Mouse (Mus musculus) heart, embryonic 14.5 days (tissue): ENCODE results near the gene Thnsl2. TPM values are rescaled to one million over a fixed set of nuclear protein-coding genes. Genes with fewer than 3 reads are reported as not detected.
A peak's percentile ranks its signal among the peaks of the same experiment; 100 is the strongest.

Source experiments
- ATAC-seq: fragments of 200-750 bp; cut with Nextera tagmentation; 2 replicates; pipeline ENCODE4 v1.8.0; 2017; ENCODE audit warnings: low read depth, moderate TSS enrichment; ENCODE audit not compliant: insufficient number of reproducible peaks, insufficient read depth, low FRiP score
- H3K27ac ChIP-seq, 2 experiments: fragments of 200-500 bp in 1 of 2; fragments of 300-500 bp in 1 of 2; sonication (generic) in 1 of 2; replicated peaks in 1 of 2; 2 replicates each; pipeline ENCODE4 v1.5.1; 2012 to 2014; ENCODE audit warnings: low read depth in 2 of 2, low read length in 2 of 2, control low read depth in 1 of 2, mild to moderate bottlenecking in 1 of 2, mixed read lengths in 1 of 2; ENCODE audit not compliant: control insufficient read depth in 1 of 2, insufficient read depth in 1 of 2
- H3K27me3 ChIP-seq: fragments of 300-500 bp; sonication (generic); 2 replicates; pipeline ENCODE4 v1.6.1; 2014; ENCODE audit warnings: mild to moderate bottlenecking, low read length, control low read depth; ENCODE audit not compliant: control insufficient read depth, insufficient read depth
- H3K36me3 ChIP-seq: fragments of 300-500 bp; sonication (generic); 2 replicates; pipeline ENCODE4 v1.6.1; 2014; ENCODE audit warnings: mild to moderate bottlenecking, control low read depth, low read length, mixed read lengths; ENCODE audit not compliant: control insufficient read depth, insufficient read depth
- H3K4me1 ChIP-seq, 2 experiments: fragments of 200-500 bp in 1 of 2; fragments of 300-500 bp in 1 of 2; sonication (generic) in 1 of 2; 2 replicates each; pipeline ENCODE4 v1.6.1; 2012 to 2014; ENCODE audit warnings: low read length in 2 of 2, control low read depth in 1 of 2, mixed read lengths in 1 of 2; ENCODE audit not compliant: control insufficient read depth in 2 of 2, insufficient read depth in 2 of 2
- H3K4me2 ChIP-seq: fragments of 300-500 bp; sonication (generic); 2 replicates; pipeline ENCODE4 v1.6.1; 2014; ENCODE audit warnings: mild to moderate bottlenecking, low read length
- H3K4me3 ChIP-seq, 2 experiments: fragments of 200-500 bp in 1 of 2; fragments of 300-500 bp in 1 of 2; sonication (generic) in 1 of 2; 2 replicates each; pipeline ENCODE4 v1.5.1; 2012 to 2014; ENCODE audit warnings: low read length in 2 of 2, mild to moderate bottlenecking in 2 of 2, control low read depth in 1 of 2, low read depth in 1 of 2, moderate library complexity in 1 of 2; ENCODE audit not compliant: control insufficient read depth in 1 of 2, insufficient read depth in 1 of 2
- H3K9ac ChIP-seq: fragments of 300-500 bp; sonication (generic); 2 replicates; pipeline ENCODE4 v1.6.1; 2014; ENCODE audit warnings: mild to moderate bottlenecking, low read length
- H3K9me3 ChIP-seq: fragments of 300-500 bp; sonication (generic); 2 replicates; pipeline ENCODE4 v1.6.1; 2016; ENCODE audit warnings: low read length, control low read depth; ENCODE audit not compliant: control insufficient read depth
- WGBS: fragments of 180-500 bp; shearing (Covaris S2); extraction: QIAGEN DNeasy Blood & Tissue Kit; methylation state at CpG from one replicate; pipeline ENCODE4 v1.1.7; 2014; 5-methylcytosine and 5-hydroxymethylcytosine counted together
- polyA plus RNA-seq: library from polyadenylated mRNA; unstranded; fragments of >200 nt; fragmentation: Nextera tagmentation; extraction: Ambion mirVana; gene quantifications from 2 replicates; pipeline ENCODE4 v1.2.1, GENCODE M21; 2014

Thnsl2 gene
- polyA plus RNA-seq, result 5.1 and 6.0 TPM in 2 replicates

GRCm38 (mm10) chr6:71143894-71144455, at the start of gene Thnsl2:
Gene Thnsl2, minus strand, starts transcription at chr6:71144439.
- peak; percentile 71 for ATAC-seq
- Histone ChIP-seq H3K27me3 (no peaks in the 10 kb centered on the region), H3K4me3 (peak within 1 kb of the TSS; percentile 64 to 69), H3K4me2 (peak within 1 kb of the TSS; percentile 92), H3K27ac (peak within 1 kb of the TSS in 1 of 2 experiments; percentile 68; a peak in 2 of 4 replicates), H3K9ac (peak within 1 kb of the TSS; percentile 83), H3K4me1 (peaks cover 4 to 6% of the 10 kb centered on the region in 2 experiments; a peak in 3 of 4 replicates), H3K9me3 (no peaks in the 10 kb centered on the region), H3K36me3 (no peaks in the 10 kb centered on the region)
- WGBS, result 2% methylated on average over 32 of the region's 32 CpGs

GRCm38 (mm10) chr6:71193151-71193740, 49.0 kb upstream of the Thnsl2 start:
- Histone ChIP-seq H3K27me3 (no peaks in the 10 kb centered on the region), H3K4me3 (no peak overlapping the region), H3K4me2 (no peak overlapping the region), H3K27ac (no peak overlapping the region), H3K9me3 (0 out of 2 replicates have a peak, but pooled peaks cover 3% of the 10 kb centered on the region), H3K9ac (no peak overlapping the region), H3K4me1 (peaks cover 9 to 11% of the 10 kb centered on the region in 2 experiments; a peak in 3 of 4 replicates), H3K36me3 (no peaks in the 10 kb centered on the region)
- WGBS, result 79% methylated on average over 6 of the region's 6 CpGs
- no peak for ATAC-seq

GRCm38 (mm10) chr6:71190501-71190900, 46.3 kb upstream of the Thnsl2 start:
- no peak for ATAC-seq
- H3K4me2 ChIP-seq, result no peak overlapping the region
- no peak overlapping the region for H3K9ac ChIP-seq
- H3K27ac ChIP-seq, result no peak overlapping the region
- H3K36me3 ChIP-seq, result no peaks in the 10 kb centered on the region
- H3K9me3 ChIP-seq, result 0 out of 2 replicates have a peak, but pooled peaks cover 3% of the 10 kb centered on the region
- no peaks in the 10 kb centered on the region for H3K27me3 ChIP-seq
- WGBS, result 91% methylated on average over 2 of the region's 2 CpGs
- no peak overlapping the region for H3K4me3 ChIP-seq
- H3K4me1 ChIP-seq, result no peaks in the 10 kb centered on the region

- Histone ChIP-seq H3K9me3 (0 out of 2 replicates have a peak, but pooled peaks cover 3% of the 10 kb centered on the region), H3K36me3 (no peaks in the 10 kb centered on the region), H3K9ac (no peak overlapping the region), H3K4me2 (no peak overlapping the region), H3K27ac (no peak overlapping the region), H3K4me1 (no peaks in the 10 kb centered on the region), H3K4me3 (no peak overlapping the region), H3K27me3 (no peaks in the 10 kb centered on the region)
- ATAC-seq, result no peak
- WGBS, result 50% methylated on average over 1 of the region's 1 CpGs
Observed at GRCm38 (mm10) chr6:71189578-71189977, 45.3 kb upstream of the Thnsl2 start.

- WGBS, result 60% methylated on average over 7 of the region's 7 CpGs
- H3K27ac ChIP-seq, result no peak overlapping the region
- no peak for ATAC-seq
- no peak overlapping the region for H3K9ac ChIP-seq
- no peaks in the 10 kb centered on the region for H3K27me3 ChIP-seq
- no peak overlapping the region for H3K4me2 ChIP-seq
- no peaks in the 10 kb centered on the region for H3K4me1 ChIP-seq
- H3K36me3 ChIP-seq, result no peaks in the 10 kb centered on the region
- H3K9me3 ChIP-seq, result no peaks in the 10 kb centered on the region
- no peak overlapping the region for H3K4me3 ChIP-seq
Observed at GRCm38 (mm10) chr6:71184941-71185604, 40.8 kb upstream of the Thnsl2 start.

- no peak overlapping the region for H3K9ac ChIP-seq
- H3K4me1 ChIP-seq, result no peaks in the 10 kb centered on the region
- H3K27me3 ChIP-seq, result no peaks in the 10 kb centered on the region
- no peak for ATAC-seq
- no peaks in the 10 kb centered on the region for H3K36me3 ChIP-seq
- WGBS, result 89% methylated on average over 1 of the region's 1 CpGs
- H3K9me3 ChIP-seq, result no peaks in the 10 kb centered on the region
- H3K4me2 ChIP-seq, result no peak overlapping the region
- no peak overlapping the region for H3K27ac ChIP-seq
- H3K4me3 ChIP-seq, result no peak overlapping the region
Observed at GRCm38 (mm10) chr6:71180596-71180995, 36.4 kb upstream of the Thnsl2 start.

GRCm38 (mm10) chr6:71172812-71173580, 28.8 kb upstream of the Thnsl2 start:
- WGBS, result 84% methylated on average over 10 of the region's 10 CpGs
- Histone ChIP-seq H3K27me3 (no peaks in the 10 kb centered on the region), H3K27ac (no peak overlapping the region), H3K4me3 (no peak overlapping the region), H3K9ac (no peak overlapping the region), H3K9me3 (no peaks in the 10 kb centered on the region), H3K4me2 (no peak overlapping the region), H3K36me3 (no peaks in the 10 kb centered on the region), H3K4me1 (no peaks in the 10 kb centered on the region)
- no peak for ATAC-seq
